Mouse (Mus musculus): ENCODE measurements at regions not wholly inside any gene's neighbourhood (a gene's known extent, or its start where the extent isn't known, plus 50 kb on each side); places are given as distances from the start of the nearest gene placed in this dataset.
A peak's percentile ranks its signal among the peaks of the same experiment; 100 is the strongest.

DNA sequence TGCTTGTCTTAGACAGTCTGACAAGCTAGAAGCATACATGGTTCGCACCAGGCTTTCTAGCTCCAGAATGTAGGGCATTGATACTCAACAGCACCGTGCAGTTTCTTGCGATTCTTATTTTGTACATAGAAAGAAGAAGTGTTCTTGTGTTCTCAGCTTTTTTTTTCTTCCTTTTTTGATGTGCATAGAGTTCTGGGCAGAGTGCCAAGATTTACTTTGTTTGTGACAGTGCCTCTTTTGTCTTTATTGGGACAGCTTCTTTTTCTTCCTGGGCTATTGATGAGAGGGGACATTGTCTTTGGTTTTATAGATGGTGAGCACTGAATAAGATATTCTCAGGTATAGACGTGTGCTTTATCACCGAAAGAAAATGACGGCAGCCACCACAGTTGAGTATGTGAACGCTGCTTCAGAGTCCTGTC lies 945.0 kb downstream of the Stpg2 start:
- ATAC-seq (replicated peaks; ENCODE audit: poor library complexity, severe bottlenecking), result no peak

DNA sequence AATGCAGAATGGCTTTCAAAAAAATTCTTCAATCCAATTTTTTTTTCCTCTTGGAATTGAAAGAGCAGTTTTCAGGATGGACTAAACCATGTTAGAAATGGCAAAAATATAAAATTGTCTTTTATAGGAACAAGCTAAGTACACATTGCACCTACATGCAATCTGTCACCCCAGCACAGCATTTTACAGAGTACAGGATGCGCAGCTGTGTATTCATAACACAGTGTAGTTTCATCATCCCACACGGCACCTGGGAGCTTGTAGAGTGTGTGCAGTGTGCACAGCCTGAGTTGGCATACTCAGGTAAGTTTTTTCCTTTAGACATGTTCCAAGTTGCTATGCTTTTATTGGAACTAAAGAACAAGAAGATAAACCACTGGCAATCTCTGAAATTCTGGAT lies 974.0 kb downstream of the Stpg2 start:
- no peak for ATAC-seq (replicated peaks; ENCODE audit: poor library complexity, severe bottlenecking)

- ATAC-seq (replicated peaks; ENCODE audit: poor library complexity, severe bottlenecking), result no peak
These were observed 977.2 kb downstream of the Stpg2 start for GRCm38 (mm10) chr3:140182690-140183089.

DNA sequence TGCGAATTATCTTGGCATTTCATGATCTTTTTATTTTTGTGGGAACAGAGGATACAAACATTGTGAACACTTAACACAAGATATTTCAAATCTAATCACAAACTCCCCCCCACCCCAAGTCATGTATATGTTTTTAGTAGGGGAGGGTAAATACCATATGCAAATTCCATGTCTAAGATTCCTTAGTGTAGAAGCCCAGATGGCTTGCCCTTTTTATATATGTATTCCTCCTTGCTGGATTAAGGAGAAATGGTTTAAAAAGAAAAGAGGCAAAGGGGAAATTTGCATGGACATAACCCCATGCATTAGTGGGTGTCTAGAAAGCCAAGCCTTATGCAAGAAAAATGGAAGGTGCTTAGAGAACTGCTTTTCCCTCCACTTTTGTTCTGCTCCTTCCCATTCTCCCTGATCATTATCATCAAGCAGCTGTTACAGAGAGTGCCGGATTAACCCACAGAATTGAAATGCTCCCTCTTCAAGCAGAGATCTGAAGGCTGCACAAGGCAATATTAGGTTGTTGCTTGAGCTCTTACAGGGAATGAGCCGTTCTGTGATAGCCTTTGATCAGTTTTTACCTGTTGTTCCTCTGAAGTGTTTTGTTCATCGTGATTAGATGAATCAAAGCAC lies 979.5 kb downstream of the Stpg2 start:
- ATAC-seq (replicated peaks; ENCODE audit: poor library complexity, severe bottlenecking), result no peak

DNA sequence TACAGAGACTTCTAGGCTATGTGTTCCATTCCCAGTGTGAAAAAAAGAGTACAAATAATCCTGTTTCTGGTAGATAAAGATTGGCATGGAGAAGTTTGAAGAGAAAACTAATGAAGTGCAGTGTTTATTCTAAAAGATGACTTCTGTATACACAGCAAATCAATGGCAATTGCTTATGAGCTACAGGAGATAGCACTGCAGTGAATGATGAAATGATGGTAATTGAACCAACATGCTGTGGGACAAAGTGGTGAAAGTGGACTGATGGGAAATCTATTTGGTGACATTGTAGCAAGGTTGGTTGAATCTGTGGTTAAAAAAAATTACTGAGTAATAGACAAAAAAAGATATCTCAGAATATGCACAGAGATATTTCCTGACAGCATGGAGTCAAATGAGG lies 1000.4 kb downstream of the Stpg2 start:
- no peak for ATAC-seq (replicated peaks; ENCODE audit: poor library complexity, severe bottlenecking)

DNA sequence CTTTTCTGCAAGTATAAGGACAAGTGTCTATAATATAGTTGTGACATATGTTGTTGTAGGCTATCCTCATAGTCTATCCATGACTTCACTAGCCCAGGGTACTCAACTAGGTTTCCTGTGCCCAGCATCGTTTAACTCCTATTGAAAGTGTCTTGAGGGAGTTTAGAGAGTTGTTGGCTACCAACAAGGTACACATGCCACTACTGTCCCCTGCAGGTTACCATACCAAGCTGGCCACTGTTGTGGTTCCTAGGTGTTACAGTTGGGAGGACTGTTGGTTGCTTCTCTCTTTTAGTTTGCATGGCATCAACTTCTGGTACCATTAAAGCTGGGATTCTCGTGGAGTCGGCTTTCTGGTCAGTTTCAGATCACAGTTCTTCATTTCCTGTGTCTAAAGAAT lies 990.7 kb downstream of the Pdha2 start:
- ATAC-seq (replicated peaks; ENCODE audit: poor library complexity, severe bottlenecking), result no peak

DNA sequence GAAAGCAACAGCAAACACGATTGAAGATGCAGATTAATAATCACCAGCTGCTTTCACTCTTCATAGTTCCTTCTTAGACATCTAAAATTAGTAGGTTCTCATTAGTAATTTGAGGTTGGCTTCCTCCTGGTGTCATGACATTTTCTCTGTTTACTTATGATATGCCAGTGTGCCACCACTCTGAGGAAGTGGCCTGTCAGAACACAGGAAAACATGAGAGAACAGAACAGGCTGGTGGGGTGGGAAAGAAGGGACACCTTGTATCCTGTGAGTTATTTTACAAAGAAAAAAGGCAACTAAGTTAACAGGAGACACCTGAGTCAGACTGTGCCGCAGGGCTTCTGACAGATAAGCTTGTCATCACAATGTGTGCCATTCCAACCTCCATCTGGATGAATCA lies 981.4 kb downstream of the Pdha2 start:
- ATAC-seq (replicated peaks; ENCODE audit: poor library complexity, severe bottlenecking), result no peak

- ATAC-seq (replicated peaks; ENCODE audit: poor library complexity, severe bottlenecking), result no peak
These were observed 979.0 kb downstream of the Pdha2 start for GRCm38 (mm10) chr3:140233144-140233543.

GRCm38 (mm10) chr3:140233809-140234208 lies 978.3 kb downstream of the Pdha2 start:
- peak; percentile 95 for ATAC-seq (replicated peaks; ENCODE audit: poor library complexity, severe bottlenecking)

GRCm38 (mm10) chr3:140239276-140239675 lies 972.9 kb downstream of the Pdha2 start:
- ATAC-seq (replicated peaks; ENCODE audit: poor library complexity, severe bottlenecking), result no peak
